Mouse (Mus musculus) kidney, postnatal 25 days (tissue): ENCODE measurements around the gene Lactbl1.

Experiments
- DNase-seq, 2 experiments: peaks; one replicate each; pipeline ENCODE4 v3.0.0; 2021; ENCODE audit warnings: mixed read lengths in 2 of 2

The Lactbl1 gene

GRCm38 (mm10) chr4:136622388-136622787, at the start of gene Lactbl1:
Gene Lactbl1 (plus strand): TSS chr4:136622621.
- no peak for DNase-seq

- DNase-seq, result no peak
Observed at GRCm38 (mm10) chr4:136581885-136582284, 40.5 kb upstream of the Lactbl1 start.

GRCm38 (mm10) chr4:136587221-136587827, 35.1 kb upstream of the Lactbl1 start:
- no peak for DNase-seq

- DNase-seq, result no peak
Observed at GRCm38 (mm10) chr4:136588003-136588402, 34.4 kb upstream of the Lactbl1 start.

- no peak for DNase-seq
Observed at GRCm38 (mm10) chr4:136592111-136592510, 30.3 kb upstream of the Lactbl1 start.

GRCm38 (mm10) chr4:136594006-136594405, 28.4 kb upstream of the Lactbl1 start:
- DNase-seq, result no peak

GRCm38 (mm10) chr4:136595221-136595620, 27.2 kb upstream of the Lactbl1 start:
- peak; percentile 22 to 63 for DNase-seq

GRCm38 (mm10) chr4:136598268-136598876, 24.0 kb upstream of the Lactbl1 start:
- DNase-seq, result no peak

- no peak for DNase-seq
Observed at GRCm38 (mm10) chr4:136599869-136600268, 22.6 kb upstream of the Lactbl1 start.

GRCm38 (mm10) chr4:136600536-136600935, 21.9 kb upstream of the Lactbl1 start:
- no peak for DNase-seq

GRCm38 (mm10) chr4:136601476-136601875, 20.9 kb upstream of the Lactbl1 start:
- DNase-seq, result peak; percentile 62 to 73

GRCm38 (mm10) chr4:136602018-136602554, 20.3 kb upstream of the Lactbl1 start:
- peak; percentile 47 to 60 for DNase-seq

GRCm38 (mm10) chr4:136602568-136602967, 19.9 kb upstream of the Lactbl1 start, which contains the start of gene Kdm1a:
Gene Kdm1a (minus strand): TSS chr4:136602723.
- peak; percentile 96 to 97 for DNase-seq

GRCm38 (mm10) chr4:136605756-136606485, 16.5 kb upstream of the Lactbl1 start:
- no peak for DNase-seq

GRCm38 (mm10) chr4:136610387-136610856, 12.0 kb upstream of the Lactbl1 start, which contains the start of gene Tex46:
Gene Tex46 (plus strand): TSS chr4:136610437.
- no peak for DNase-seq

GRCm38 (mm10) chr4:136613657-136614056, 8.8 kb upstream of the Lactbl1 start:
- DNase-seq, result no peak

GRCm38 (mm10) chr4:136621336-136621735, 1.1 kb upstream of the Lactbl1 start:
- peak in 1 of 2 experiments; percentile 69 for DNase-seq

GRCm38 (mm10) chr4:136621956-136622355, 465 bp upstream of the Lactbl1 start:
- no peak for DNase-seq

- DNase-seq, result no peak
Observed at GRCm38 (mm10) chr4:136626590-136626989, 4.2 kb downstream of the Lactbl1 start.

GRCm38 (mm10) chr4:136631237-136631994, 9.0 kb downstream of the Lactbl1 start:
- DNase-seq, result peak; percentile 50 to 61

GRCm38 (mm10) chr4:136635995-136636394, 13.6 kb downstream of the Lactbl1 start:
- no peak for DNase-seq

GRCm38 (mm10) chr4:136636511-136636910, 14.1 kb downstream of the Lactbl1 start:
- DNase-seq, result no peak
